ENCODE assay signal across 8 mouse cellular contexts in the genomic region with DNA sequence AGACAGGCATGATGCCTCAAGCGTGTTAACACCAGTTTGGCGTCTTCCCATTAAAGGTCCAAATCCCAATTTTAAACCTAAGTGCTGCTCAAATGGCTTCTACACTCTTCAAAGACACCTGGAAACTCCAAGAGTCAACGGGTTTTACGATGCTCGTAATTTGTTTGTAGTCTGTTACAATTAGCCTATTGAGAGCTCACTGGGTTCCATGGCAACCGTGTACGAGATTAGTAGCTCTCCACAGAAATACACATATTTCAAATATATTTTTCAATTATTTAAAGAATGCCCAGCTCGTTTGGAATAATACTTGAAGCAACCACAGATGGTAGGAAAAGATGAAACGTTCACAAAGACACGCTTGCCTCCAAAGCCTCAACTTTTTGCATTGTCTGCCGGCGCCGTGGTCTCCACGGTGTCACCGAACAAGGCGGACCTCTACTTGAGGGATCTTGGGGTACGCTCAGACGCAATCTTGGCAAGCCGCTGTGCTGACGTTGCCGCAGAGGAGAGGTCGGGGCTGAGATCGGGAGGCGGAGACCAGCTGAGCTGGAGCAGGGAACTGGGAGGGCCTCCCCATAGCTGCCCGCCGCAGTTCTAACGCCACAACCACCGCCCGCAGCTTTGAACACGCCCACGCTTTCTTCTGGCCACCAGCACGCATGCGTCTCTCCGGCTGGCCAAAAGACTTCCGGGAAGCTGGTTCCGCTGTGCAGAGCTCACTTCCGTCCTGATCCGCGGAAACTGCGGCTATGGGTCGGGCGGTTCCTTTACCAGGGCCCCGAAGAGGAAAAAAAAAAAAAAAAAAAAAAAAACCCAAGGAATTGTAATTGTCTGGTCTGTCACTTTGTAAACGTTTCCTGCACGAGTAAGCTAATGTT. TPM values are rescaled to one million over a fixed set of nuclear protein-coding genes. Genes with fewer than 3 reads are reported as not detected.
A peak's percentile ranks its signal among the peaks of the same experiment; 100 is the strongest.
DNase-seq lines count a peak whose midpoint lies in the region; ATAC-seq and TF ChIP-seq lines count a peak whose summit lies in the region.

No protein-coding gene starts in this region.

- H3K9me3 ChIP-seq in ES-Bruce4 (replicated peaks; ENCODE audit: control insufficient read depth, insufficient read depth, low read length, poor library complexity, severe bottlenecking), result no peaks in the 10 kb centered on the region
- H3K9me3 ChIP-seq in forebrain, embryonic 13.5 days (replicated peaks), result no peaks in the 10 kb centered on the region
- no peaks in the 10 kb centered on the region for H3K9me3 ChIP-seq in liver, postnatal 0 days (ENCODE audit: low read length)
- H3K9me3 ChIP-seq in neural tube, embryonic 14.5 days (ENCODE audit: control insufficient read depth, low read length), result no peaks in the 10 kb centered on the region

- peak overlapping the region; percentile 84 for H3K4me3 ChIP-seq in ES-Bruce4 (ENCODE audit: low read depth, low read length)
- peak overlapping the region; percentile 85 for H3K4me3 ChIP-seq in forebrain, embryonic 13.5 days
- H3K4me3 ChIP-seq in liver, postnatal 0 days (ENCODE audit: low read depth, low read length), result peak overlapping the region; percentile 97
- peak overlapping the region; percentile 95 for H3K4me3 ChIP-seq in neural tube, embryonic 14.5 days (ENCODE audit: low read depth, low read length)

- peak; percentile 57 for TF ChIP-seq POLR2A in ES-Bruce4 (IDR thresholded peaks at IDR 0.05; ENCODE audit: insufficient read depth, low read length)

- WGBS in forebrain, embryonic 13.5 days, result 2% methylated on average over 45 of the region's 45 CpGs
- WGBS in large intestine, adult 2 months, result 2% methylated on average over 45 of the region's 45 CpGs
- WGBS in liver, postnatal 0 days (ENCODE audit: insufficient replicate concordance), result 4% methylated on average over 45 of the region's 45 CpGs
- 2% methylated on average over 45 of the region's 45 CpGs for WGBS in neural tube, embryonic 14.5 days

- TF ChIP-seq EP300 in ES-Bruce4 (IDR thresholded peaks at IDR 0.05; ENCODE audit: insufficient read depth, low read depth, low read length), result no peak
- TF ChIP-seq EP300 in liver, postnatal 0 days (IDR thresholded peaks at IDR 0.05; ENCODE audit: low read depth), result no peak

- H3K27ac ChIP-seq in ES-Bruce4 (ENCODE audit: insufficient read depth, low read length), result no peak overlapping the region; the same call in 1 of the 2 replicates
- peak overlapping the region; percentile 96 for H3K27ac ChIP-seq in forebrain, embryonic 13.5 days
- peak overlapping the region; percentile 100 for H3K27ac ChIP-seq in liver, postnatal 0 days (ENCODE audit: low read depth)
- peak overlapping the region; percentile 92 for H3K27ac ChIP-seq in neural tube, embryonic 14.5 days (ENCODE audit: low read depth, low read length)

- H3K4me1 ChIP-seq in ES-Bruce4 (ENCODE audit: control insufficient read depth, insufficient read depth, low read length), result peaks cover 2% of the 10 kb centered on the region
- H3K4me1 ChIP-seq in forebrain, embryonic 13.5 days, result peaks cover 22% of the 10 kb centered on the region
- H3K4me1 ChIP-seq in liver, postnatal 0 days (ENCODE audit: insufficient read depth), result peaks cover 23% of the 10 kb centered on the region
- peaks cover 16% of the 10 kb centered on the region for H3K4me1 ChIP-seq in neural tube, embryonic 14.5 days (ENCODE audit: control insufficient read depth, insufficient read depth, low read length)

- intact Hi-C loops in heart, postnatal 10 days (cut with DNase I), result loop anchor here (5.0 to 10.0 kb wide), 2 partner anchors 147 to 829 kb away; no protein-coding TSS in a partner anchor

- no peak for TF ChIP-seq CTCF in ES-Bruce4 (IDR thresholded peaks at IDR 0.05; ENCODE audit: low read depth, low read length)
- TF ChIP-seq CTCF in liver, postnatal 0 days (IDR thresholded peaks at IDR 0.05; ENCODE audit: low read depth), result no peak

- peak overlapping the region; percentile 66 for H3K4me2 ChIP-seq in forebrain, embryonic 13.5 days
- H3K4me2 ChIP-seq in liver, postnatal 0 days (ENCODE audit: low read depth, low read length), result peak overlapping the region; percentile 86
- H3K4me2 ChIP-seq in neural tube, embryonic 14.5 days (ENCODE audit: low read depth, low read length), result peak overlapping the region; percentile 52

- peak; percentile 97 for DNase-seq in heart, postnatal 10 days
- peak; percentile 90 for DNase-seq in large intestine, adult 2 months (ENCODE audit: low read depth, low spot score)
- peak; percentile 94 for DNase-seq in liver, postnatal 0 days
- DNase-seq in testis, postnatal 10 days (ENCODE audit: low spot score), result peak; percentile 91

- no peaks in the 10 kb centered on the region for H3K36me3 ChIP-seq in ES-Bruce4 (ENCODE audit: control insufficient read depth, insufficient read depth, low read length, poor library complexity, severe bottlenecking)
- no peaks in the 10 kb centered on the region for H3K36me3 ChIP-seq in forebrain, embryonic 13.5 days (ENCODE audit: poor library complexity, severe bottlenecking)
- no peaks in the 10 kb centered on the region for H3K36me3 ChIP-seq in liver, postnatal 0 days (replicated peaks; ENCODE audit: insufficient read depth, low read length)
- H3K36me3 ChIP-seq in neural tube, embryonic 14.5 days (ENCODE audit: control insufficient read depth, insufficient read depth, low read length), result no peaks in the 10 kb centered on the region

- no peaks in the 10 kb centered on the region for H3K27me3 ChIP-seq in ES-Bruce4 (ENCODE audit: control insufficient read depth, insufficient read depth, low read length, poor library complexity, severe bottlenecking)
- no peaks in the 10 kb centered on the region for H3K27me3 ChIP-seq in forebrain, embryonic 13.5 days
- H3K27me3 ChIP-seq in liver, postnatal 0 days (ENCODE audit: insufficient read depth, low read length), result no peaks in the 10 kb centered on the region
- H3K27me3 ChIP-seq in neural tube, embryonic 14.5 days (ENCODE audit: control insufficient read depth, insufficient read depth, low read length), result no peaks in the 10 kb centered on the region

- peak overlapping the region; percentile 98 for H3K9ac ChIP-seq in ES-Bruce4 (ENCODE audit: low read depth, poor library complexity, severe bottlenecking)
- peak overlapping the region; percentile 71 for H3K9ac ChIP-seq in forebrain, embryonic 13.5 days
- peak overlapping the region; percentile 68 for H3K9ac ChIP-seq in liver, postnatal 0 days (replicated peaks)
- peak overlapping the region; percentile 61 for H3K9ac ChIP-seq in neural tube, embryonic 14.5 days (replicated peaks; ENCODE audit: low read depth, low read length)

- peak; percentile 88 for ATAC-seq in cerebellum, adult (ENCODE audit: insufficient number of reproducible peaks, low FRiP score, low TSS enrichment)
- peak; percentile 91 for ATAC-seq in forebrain, embryonic 13.5 days
- peak; percentile 86 for ATAC-seq in liver, postnatal 0 days
- peak; percentile 92 for ATAC-seq in neural tube, embryonic 14.5 days (ENCODE audit: low read depth)

RNA-seq across cellular contexts. Expression of a gene that starts 1.1 kb away (rescaled TPM):
- 135 and 141 TPM in 2 replicates for polyA plus RNA-seq in ES-Bruce4 (2011; ENCODE audit: insufficient read depth, insufficient read length, low read depth, missing spikeins)
- 83.6 and 89.6 TPM in 2 replicates for polyA plus RNA-seq in forebrain, embryonic 13.5 days (2015; fragmentation: Nextera tagmentation; extraction: Ambion mirVana)
- total RNA-seq in heart, postnatal 10 days (2021), result 10 to 100 TPM; 43.9 to 47.6 TPM
- polyA plus RNA-seq in large intestine, adult 2 months (2012; rRNA removed), result 12.9 and 16.0 TPM in 2 replicates
- polyA plus RNA-seq in liver, postnatal 0 days (2015; fragmentation: Nextera tagmentation; extraction: Ambion mirVana), result 33.4 and 37.0 TPM in 2 replicates
- 74.4 and 78.0 TPM in 2 replicates for polyA plus RNA-seq in neural tube, embryonic 14.5 days (2014; fragmentation: Nextera tagmentation; extraction: Ambion mirVana)

RNA-seq across cellular contexts. Expression of a gene that starts 50.1 kb away (rescaled TPM):
- not detected in 2 replicates for polyA plus RNA-seq in ES-Bruce4 (2011; ENCODE audit: insufficient read depth, insufficient read length, low read depth, missing spikeins)
- 0.48 and 0.52 TPM in 2 replicates for polyA plus RNA-seq in forebrain, embryonic 13.5 days (2015; fragmentation: Nextera tagmentation; extraction: Ambion mirVana)
- under 1 TPM; 0.27 to 0.29 TPM for total RNA-seq in heart, postnatal 10 days (2021)
- 0.06 and 0.07 TPM in 2 replicates for polyA plus RNA-seq in large intestine, adult 2 months (2012; rRNA removed)
- polyA plus RNA-seq in liver, postnatal 0 days (2015; fragmentation: Nextera tagmentation; extraction: Ambion mirVana), result 0.15 and 0.34 TPM in 2 replicates
- polyA plus RNA-seq in neural tube, embryonic 14.5 days (2014; fragmentation: Nextera tagmentation; extraction: Ambion mirVana), result 0.37 and 0.43 TPM in 2 replicates

RNA-seq across cellular contexts. Expression of a gene that starts 50.2 kb away (rescaled TPM):
- not detected in 2 replicates for polyA plus RNA-seq in ES-Bruce4 (2011; ENCODE audit: insufficient read depth, insufficient read length, low read depth, missing spikeins)
- polyA plus RNA-seq in forebrain, embryonic 13.5 days (2015; fragmentation: Nextera tagmentation; extraction: Ambion mirVana), result not detected in 2 replicates
- total RNA-seq in heart, postnatal 10 days (2021), result not detected
- polyA plus RNA-seq in large intestine, adult 2 months (2012; rRNA removed), result not detected in 2 replicates
- polyA plus RNA-seq in liver, postnatal 0 days (2015; fragmentation: Nextera tagmentation; extraction: Ambion mirVana), result not detected in 2 replicates
- not detected in 2 replicates for polyA plus RNA-seq in neural tube, embryonic 14.5 days (2014; fragmentation: Nextera tagmentation; extraction: Ambion mirVana)
